Mouse (Mus musculus): ENCODE results near the gene Mrgpra2b. TPM values are rescaled to one million over a fixed set of nuclear protein-coding genes. Genes with fewer than 3 reads are reported as not detected.

Mrgpra2b gene
- under 1 TPM in 1 of 2 experiments, not detected in 1; 0.56 TPM for polyA plus RNA-seq (2017; shearing (Covaris generic))

GRCm38 (mm10) chr7:47528762-47529161, at the start of gene Mrgpra2b:
Gene Mrgpra2b, minus strand, starts transcription at chr7:47528862.

DNA sequence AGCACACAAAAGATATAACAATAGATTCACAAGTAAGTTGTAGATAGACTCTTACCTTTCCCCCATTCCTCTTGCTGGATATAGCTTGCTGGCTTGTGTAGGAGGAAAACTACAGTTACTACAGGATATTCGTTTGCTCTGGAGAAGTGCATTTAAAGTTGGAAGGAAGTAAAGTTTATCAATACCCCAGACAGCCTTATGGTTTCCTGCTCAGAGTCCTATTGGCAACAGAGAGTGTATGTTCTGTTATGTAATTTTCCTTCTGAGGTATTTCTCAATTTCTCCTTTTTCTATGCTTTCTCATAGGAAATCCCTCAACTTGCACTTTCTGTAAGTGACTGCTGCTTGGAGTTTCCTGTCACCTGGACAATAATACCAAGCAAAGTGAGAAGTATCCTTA, 76.6 kb downstream of the Mrgpra2b start, which contains the start of gene Mrgpra2a:
Gene Mrgpra2a (minus strand): TSS at position 125 of the 400 bp plus-strand sequence.

Other genes starting within 250 kb of the Mrgpra2b start
- gene Mrgpra1, start 174.6 kb downstream of the Mrgpra2b start, polyA plus RNA-seq (2017; shearing (Covaris generic)), result not detected
- under 1 TPM in 1 of 2 experiments, not detected in 1; 0.37 TPM for gene Mrgpra2a, start 76.7 kb downstream of the Mrgpra2b start, polyA plus RNA-seq (2017; shearing (Covaris generic))
- not detected for gene Mrgpra3, start 72.5 kb upstream of the Mrgpra2b start, polyA plus RNA-seq (2017; shearing (Covaris generic))

All from activated CD4-positive, CD25-positive, alpha-beta regulatory T cell (primary cell).